Mouse (Mus musculus): ENCODE data around the gene Ccdc70.

DNA sequence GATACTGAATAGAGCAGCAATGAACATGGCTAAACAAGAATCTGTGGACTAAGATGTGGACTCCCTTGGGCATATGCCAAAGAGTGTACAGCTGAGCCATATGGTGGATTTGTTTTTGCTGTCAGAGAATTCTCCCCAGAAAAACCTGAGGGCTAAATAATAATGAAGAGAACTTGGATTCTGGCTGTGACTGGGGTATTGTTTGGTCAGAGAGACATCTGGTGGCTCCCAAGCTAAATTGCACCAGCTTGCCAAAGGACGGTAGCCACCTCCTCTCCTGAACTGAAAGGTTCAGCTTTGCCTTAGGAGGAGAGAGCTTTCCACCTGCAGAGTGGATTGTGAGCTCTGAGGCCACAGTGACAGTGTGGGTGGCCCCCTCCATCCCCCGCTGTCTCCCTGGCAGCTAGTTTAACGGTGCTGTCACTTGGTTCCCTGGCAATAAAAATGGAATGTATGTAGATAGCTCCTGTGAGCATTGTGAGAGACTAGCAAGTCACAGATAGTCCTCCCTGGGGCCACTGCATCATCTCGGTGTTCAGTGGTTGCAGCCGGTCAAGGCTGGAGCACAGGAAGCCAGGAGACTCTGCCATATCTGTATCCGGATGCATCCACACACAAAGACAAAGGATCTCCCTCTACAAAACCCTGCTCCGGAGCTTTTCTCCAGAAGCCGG, 12.2 kb downstream of the Ccdc70 start:
- no peak for TF ChIP-seq CHD2 (IDR thresholded peaks at IDR 0.05; ENCODE audit: low read depth, low read length)
- TF ChIP-seq ZC3H11A (IDR thresholded peaks at IDR 0.05; ENCODE audit: borderline replicate concordance, low read depth, low read length) = peak; percentile 78; the same call in 1 of the 2 replicates
- TF ChIP-seq MAFK (IDR thresholded peaks at IDR 0.05; ENCODE audit: insufficient read depth, low read depth, low read length) = no peak
- no peak for TF ChIP-seq HCFC1 (IDR thresholded peaks at IDR 0.05; ENCODE audit: borderline replicate concordance, insufficient read depth, low read length)
